Comparison of ENCODE assay signal across 14 mouse cellular contexts in genomic region chr14:88013186-88013585, GRCm38 (mm10).
"Had no signal": no experiment of that assay in that cellular context is flagged by ENCODE, and none has a peak within 500 bp of the region (broad histone marks: within the 10 kb centered on the region; RNA-seq: fewer than 3 reads in every experiment).

No protein-coding gene starts in this region.

- H3K36me3 ChIP-seq: limb, embryonic 13.5 days; midbrain, embryonic 12.5 days; neural tube, embryonic 15.5 days had no signal

- H3K4me1 ChIP-seq: limb, embryonic 13.5 days; midbrain, embryonic 12.5 days; neural tube, embryonic 15.5 days had no signal

- H3K27ac ChIP-seq: layer of hippocampus, adult 2 months; limb, embryonic 13.5 days; liver, embryonic 14.5 days; midbrain, embryonic 12.5 days; neural tube, embryonic 15.5 days; stomach, postnatal 0 days had no signal

- H3K27me3 ChIP-seq: limb, embryonic 13.5 days; midbrain, embryonic 12.5 days; neural tube, embryonic 15.5 days had no signal

- H3K9ac ChIP-seq: limb, embryonic 13.5 days; liver, embryonic 14.5 days; midbrain, embryonic 12.5 days; neural tube, embryonic 15.5 days had no signal

- H3K4me3 ChIP-seq: layer of hippocampus, adult 2 months; limb, embryonic 13.5 days; midbrain, embryonic 12.5 days; myocyte; neural tube, embryonic 15.5 days had no signal

- H3K9me3 ChIP-seq: limb, embryonic 13.5 days; midbrain, embryonic 12.5 days; neural tube, embryonic 15.5 days had no signal

- H3K4me2 ChIP-seq: limb, embryonic 13.5 days; midbrain, embryonic 12.5 days; neural tube, embryonic 15.5 days had no signal

- DNase-seq: kidney, adult 18-20 months; kidney, postnatal 36 days; left cerebral cortex, postnatal 4 days; lung, postnatal 14 days; right cerebral cortex, adult 18-20 months; right cerebral cortex, postnatal 25 days; thymus, postnatal 4 days had no signal
